Mouse (Mus musculus) intestine, postnatal 0 days (tissue): ENCODE data around the gene Hesx1. TPM values are rescaled to one million over a fixed set of nuclear protein-coding genes. Genes with fewer than 3 reads are reported as not detected.
A peak's percentile ranks its signal among the peaks of the same experiment; 100 is the strongest.

Experiments
- ATAC-seq: fragments of 200-750 bp; cut with Nextera tagmentation; 2 replicates; pipeline ENCODE4 v1.8.0; 2017; ENCODE audit warnings: mild to moderate bottlenecking, moderate TSS enrichment, moderate library complexity
- H3K27ac ChIP-seq: fragments of 300-500 bp; sonication (generic); 2 replicates; pipeline ENCODE4 v1.5.1; 2014; ENCODE audit warnings: mild to moderate bottlenecking, low read depth, low read length, moderate library complexity
- H3K27me3 ChIP-seq: fragments of 300-500 bp; sonication (generic); replicated peaks from 2 replicates; pipeline ENCODE4 v1.6.1; 2014; ENCODE audit warnings: low read length, mixed read lengths; ENCODE audit not compliant: control insufficient read depth, insufficient read depth
- H3K36me3 ChIP-seq: fragments of 300-500 bp; sonication (generic); 2 replicates; pipeline ENCODE4 v1.6.1; 2014; ENCODE audit warnings: mild to moderate bottlenecking, moderate library complexity; ENCODE audit not compliant: control insufficient read depth, insufficient read depth
- H3K4me1 ChIP-seq: fragments of 300-500 bp; sonication (generic); replicated peaks from 2 replicates; pipeline ENCODE4 v1.6.1; 2014; ENCODE audit warnings: antibody characterized with exemption, low read length, mixed read lengths; ENCODE audit not compliant: control insufficient read depth, insufficient read depth
- H3K4me2 ChIP-seq: fragments of 300-500 bp; sonication (generic); replicated peaks from 2 replicates; pipeline ENCODE4 v1.6.1; 2014; ENCODE audit warnings: low read depth, mild to moderate bottlenecking, moderate library complexity
- H3K4me3 ChIP-seq: fragments of 300-500 bp; sonication (generic); 2 replicates; pipeline ENCODE4 v1.5.1; 2014; ENCODE audit warnings: low read depth, low read length
- H3K9ac ChIP-seq: fragments of 300-500 bp; sonication (generic); 2 replicates; pipeline ENCODE4 v1.6.1; 2014; ENCODE audit warnings: mild to moderate bottlenecking, low read depth, low read length
- H3K9me3 ChIP-seq: fragments of 300-500 bp; sonication (generic); 2 replicates; pipeline ENCODE4 v1.6.1; 2016; ENCODE audit warnings: mixed run types; ENCODE audit not compliant: control insufficient read depth
- CTCF ChIP-seq: sonication (generic); IDR thresholded peaks from 2 replicates; pipeline ENCODE4 v1.5.1; 2016; ENCODE audit warnings: low read depth, mild to moderate bottlenecking, control low read depth, antibody characterized with exemption, moderate library complexity
- whole genome bisulfite sequencing: fragments of 180-500 bp; shearing (Covaris S2); extraction: QIAGEN DNeasy Blood & Tissue Kit; methylation state at CpG from one replicate; pipeline ENCODE4 v1.1.7; 2014; 5-methylcytosine and 5-hydroxymethylcytosine counted together
- polyA plus RNA-seq: library from polyadenylated mRNA; unstranded; fragments of >200 nt; fragmentation: Nextera tagmentation; extraction: Ambion mirVana; gene quantifications from 2 replicates; pipeline ENCODE4 v1.2.1, GENCODE M21; 2015

Hesx1 gene
- polyA plus RNA-seq, 1 experiment from 2014 or later = 0.35 TPM

DNA sequence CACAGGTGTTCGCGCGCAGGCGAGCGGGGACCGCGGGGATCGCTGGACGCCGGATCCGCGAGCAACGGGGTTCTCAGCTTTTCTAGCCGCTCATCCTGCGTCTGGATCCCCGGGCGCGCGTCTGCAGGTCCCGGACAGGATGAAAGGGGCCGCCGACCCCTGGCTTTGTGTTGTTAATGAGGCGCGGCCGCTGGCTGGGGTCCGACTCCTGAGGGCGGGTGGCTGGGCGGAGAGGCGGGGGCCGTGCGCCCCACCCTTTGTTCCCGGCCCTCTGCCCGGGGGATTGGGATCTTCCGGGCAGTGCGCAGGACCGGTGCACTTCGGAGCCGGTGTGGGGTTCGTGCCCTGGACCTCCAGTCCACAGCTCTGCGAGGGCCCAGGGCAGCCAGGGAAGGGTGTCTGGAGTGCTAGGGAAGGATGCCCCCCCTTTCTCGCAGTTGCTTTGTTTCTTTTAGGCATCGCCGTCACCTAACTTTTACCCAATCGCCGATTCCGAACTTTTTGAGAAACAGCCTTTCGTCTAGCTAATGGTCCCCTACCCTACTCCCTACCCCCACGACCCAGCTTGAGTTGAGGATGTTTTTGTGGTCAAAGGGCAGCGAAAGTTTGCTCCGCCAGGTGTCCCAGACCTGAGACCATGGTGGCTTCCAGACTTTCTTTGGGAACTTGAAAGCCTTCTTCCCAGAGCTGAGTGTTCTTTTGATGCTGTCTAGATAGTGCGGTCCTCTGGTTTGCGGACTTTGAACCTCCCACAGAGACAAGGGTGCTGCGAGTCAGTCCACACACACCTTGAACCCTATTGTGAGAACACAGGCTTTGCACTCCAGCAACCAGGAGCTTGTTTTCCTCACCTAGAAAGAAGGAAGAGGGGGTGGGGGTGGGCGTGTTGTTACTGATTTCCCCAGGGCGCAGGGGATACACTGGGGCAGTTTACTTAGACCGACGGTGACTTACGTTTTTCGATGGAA lies 45.3 kb downstream of the Hesx1 start:
- H3K36me3 ChIP-seq = no peaks in the 10 kb centered on the region
- peak overlapping the region; percentile 52 for H3K9ac ChIP-seq
- H3K9me3 ChIP-seq = no peaks in the 10 kb centered on the region
- peaks cover under 1% of the 10 kb centered on the region; the same call in 1 of the 2 replicates for H3K4me1 ChIP-seq
- peak overlapping the region; percentile 91 for H3K4me2 ChIP-seq
- peak overlapping the region; percentile 57 for H3K27ac ChIP-seq
- peak overlapping the region; percentile 65 for H3K4me3 ChIP-seq
- no peak for TF ChIP-seq CTCF
- WGBS = 1% methylated on average over 59 of the region's 59 CpGs
- peak; percentile 53 for ATAC-seq
- no peaks in the 10 kb centered on the region for H3K27me3 ChIP-seq

DNA sequence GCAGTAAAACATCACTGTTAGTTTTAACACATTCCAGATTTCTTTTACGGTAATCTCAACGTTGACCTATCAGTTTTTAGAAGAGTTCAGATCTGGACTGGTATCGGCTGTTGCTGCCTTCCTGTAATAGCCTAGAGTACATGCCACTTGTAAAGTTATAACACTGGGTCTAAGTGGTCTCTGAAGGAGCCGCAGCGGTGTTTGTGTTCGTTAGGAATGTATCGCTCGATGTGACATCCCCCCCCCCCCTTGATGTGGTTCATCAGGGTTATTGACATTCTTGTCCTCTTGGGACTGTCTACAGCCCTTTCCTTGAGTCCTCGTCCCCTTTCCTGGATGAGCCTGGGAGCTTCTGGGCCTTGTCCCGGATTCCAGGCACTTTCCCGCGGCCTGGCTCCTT lies 46.2 kb downstream of the Hesx1 start:
- Histone ChIP-seq H3K36me3 (no peaks in the 10 kb centered on the region), H3K4me1 (peaks cover 4% of the 10 kb centered on the region; the same call in 1 of the 2 replicates), H3K27me3 (no peaks in the 10 kb centered on the region), H3K4me3 (peak overlapping the region; percentile 65), H3K27ac (no peak overlapping the region), H3K9ac (no peak overlapping the region), H3K9me3 (no peaks in the 10 kb centered on the region), H3K4me2 (peak overlapping the region; percentile 91)
- WGBS = 39% methylated on average over 12 of the region's 12 CpGs
- no peak for ATAC-seq
- TF ChIP-seq CTCF = no peak

DNA sequence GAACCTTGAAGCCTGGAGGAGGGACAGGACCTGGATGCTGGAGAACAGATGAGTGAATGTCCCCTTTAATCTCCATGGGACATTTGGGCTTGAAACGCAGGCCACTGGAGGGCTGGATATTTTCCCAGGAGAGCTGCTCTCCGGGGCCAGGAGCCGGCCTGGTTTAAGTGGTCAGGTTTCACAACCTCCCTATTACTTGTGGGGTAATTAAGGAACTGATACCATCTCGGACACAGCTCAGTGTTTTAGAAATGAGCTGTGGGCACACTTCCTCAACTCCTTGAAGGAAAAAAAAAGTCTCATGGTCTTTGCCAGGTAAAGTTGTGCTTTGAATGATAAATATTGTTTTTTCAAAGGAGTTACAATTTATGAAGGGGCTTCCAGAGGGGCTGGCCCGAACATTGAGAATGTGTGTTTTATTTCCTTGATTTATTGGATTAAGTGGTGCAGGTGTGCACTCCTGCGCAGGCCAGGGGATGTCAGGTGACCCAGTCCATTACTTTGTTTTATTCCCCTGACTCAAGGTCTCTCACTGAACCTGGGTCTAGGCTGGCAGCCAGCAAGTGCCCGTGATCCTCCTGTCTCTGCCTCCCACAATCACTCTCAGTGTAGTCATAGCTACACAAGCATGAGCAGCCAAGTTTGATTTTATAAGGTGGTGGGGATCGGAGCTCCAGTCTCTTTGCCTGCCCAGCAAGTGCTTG lies 48.2 kb downstream of the Hesx1 start:
- H3K9ac ChIP-seq = no peak overlapping the region
- no peak for TF ChIP-seq CTCF
- H3K4me1 ChIP-seq = peaks cover 4% of the 10 kb centered on the region; the same call in 1 of the 2 replicates
- no peaks in the 10 kb centered on the region for H3K9me3 ChIP-seq
- no peak overlapping the region for H3K4me2 ChIP-seq
- no peak overlapping the region for H3K27ac ChIP-seq
- H3K36me3 ChIP-seq = no peaks in the 10 kb centered on the region
- H3K4me3 ChIP-seq = no peak overlapping the region
- WGBS = 48% methylated on average over 8 of the region's 8 CpGs
- H3K27me3 ChIP-seq = no peaks in the 10 kb centered on the region
- no peak for ATAC-seq

DNA sequence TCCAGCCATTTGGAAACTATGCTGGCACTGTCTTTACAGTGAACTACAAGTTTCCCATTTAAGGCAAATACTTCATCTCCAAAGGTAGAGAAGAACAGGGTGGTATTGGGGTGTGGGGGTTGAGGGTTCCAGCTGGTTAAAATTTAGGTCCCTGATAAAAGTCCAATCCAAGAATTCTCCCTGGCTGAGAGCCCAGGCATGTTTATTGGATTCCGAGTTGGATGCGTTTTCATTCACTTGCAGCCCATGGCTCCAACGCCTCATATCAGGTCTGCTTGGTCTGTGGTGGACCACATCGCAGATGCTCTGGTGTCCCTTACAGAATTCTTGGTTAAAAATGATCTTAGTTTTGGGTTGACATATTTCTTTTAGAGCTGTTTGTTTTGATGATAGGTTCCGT lies 49.2 kb downstream of the Hesx1 start:
- H3K9ac ChIP-seq = no peak overlapping the region
- 54% methylated on average over 5 of the region's 5 CpGs for WGBS
- no peak overlapping the region for H3K4me3 ChIP-seq
- H3K4me1 ChIP-seq = peaks cover 4% of the 10 kb centered on the region; the same call in 1 of the 2 replicates
- H3K4me2 ChIP-seq = no peak overlapping the region
- TF ChIP-seq CTCF = no peak
- H3K27me3 ChIP-seq = no peaks in the 10 kb centered on the region
- no peak overlapping the region for H3K27ac ChIP-seq
- no peak for ATAC-seq
- no peaks in the 10 kb centered on the region for H3K9me3 ChIP-seq
- H3K36me3 ChIP-seq = no peaks in the 10 kb centered on the region

DNA sequence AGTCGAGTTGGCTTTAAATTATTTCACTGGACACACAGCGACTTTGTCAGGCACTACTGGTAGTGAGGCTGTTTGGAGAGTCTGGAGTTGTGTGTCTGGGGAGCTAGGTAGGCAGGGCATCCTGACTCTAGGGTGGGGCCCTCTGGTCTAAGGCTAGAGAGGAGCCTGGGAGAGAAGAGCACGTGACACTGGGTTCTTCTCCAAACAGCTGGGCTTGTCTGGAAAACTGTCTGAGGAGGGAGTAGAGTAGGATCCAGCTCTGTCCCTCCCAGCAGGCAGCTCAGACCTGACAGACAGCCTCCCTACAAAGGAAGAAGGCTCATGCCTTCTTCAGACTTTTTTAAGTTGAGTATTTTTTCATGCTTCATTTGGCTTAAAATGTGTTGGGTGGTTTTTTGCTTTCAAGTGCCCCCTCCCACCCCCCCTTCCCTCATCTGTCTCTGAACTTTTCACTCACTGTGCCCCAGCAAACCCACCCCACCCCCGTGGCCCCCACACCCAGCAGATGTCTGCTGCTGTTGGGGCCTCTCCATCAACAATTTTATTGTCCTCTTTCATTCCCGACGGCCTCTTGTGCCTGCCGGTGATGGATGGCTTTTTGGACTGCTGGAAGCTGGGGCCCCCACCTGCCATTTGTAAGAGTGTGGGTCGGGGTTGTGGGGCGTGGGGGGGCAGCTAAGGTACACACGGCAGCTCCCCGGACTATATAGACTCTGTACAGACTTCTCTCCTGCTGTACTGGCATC lies 50.2 kb downstream of the Hesx1 start:
- no peaks in the 10 kb centered on the region for H3K9me3 ChIP-seq
- H3K27me3 ChIP-seq = no peaks in the 10 kb centered on the region
- TF ChIP-seq CTCF = no peak
- ATAC-seq = no peak
- no peaks in the 10 kb centered on the region for H3K36me3 ChIP-seq
- no peak overlapping the region for H3K27ac ChIP-seq
- H3K4me2 ChIP-seq = no peak overlapping the region
- no peak overlapping the region for H3K9ac ChIP-seq
- no peak overlapping the region for H3K4me3 ChIP-seq
- WGBS = 4% methylated on average over 11 of the region's 11 CpGs
- H3K4me1 ChIP-seq = peaks cover 4% of the 10 kb centered on the region; the same call in 1 of the 2 replicates
